Mouse (Mus musculus): ENCODE results near the gene Tmem88. TPM values are rescaled to one million over a fixed set of nuclear protein-coding genes. Genes with fewer than 3 reads are reported as not detected.

Tmem88 gene
- total RNA-seq (2021): 1 to 10 TPM; 2.1 to 2.3 TPM
- long read RNA-seq, experiment 1, partial matches to known transcripts: 0 of 1 reads
- long read RNA-seq, experiment 1, other reads (novel, unspliced or antisense): 0 of 1 reads
- long read RNA-seq, experiment 2, transcript Tmem88-201 (2 exons, 1,582 nt): major isoform, 6 of 6 reads
- long read RNA-seq, experiment 2, partial matches to known transcripts: 0 of 6 reads
- long read RNA-seq, experiment 2, other reads (novel, unspliced or antisense): 0 of 6 reads

GRCm38 (mm10) chr11:69398059-69398458 is at the start of gene Tmem88:
Gene Tmem88 (minus strand): TSS chr11:69398234.
- no peak for DNase-seq (ENCODE audit: low spot score in 2 of 2)

GRCm38 (mm10) chr11:69447299-69447698 is 49.3 kb upstream of the Tmem88 start:
- no peak for DNase-seq (ENCODE audit: low spot score in 2 of 2)

- DNase-seq (ENCODE audit: low spot score in 2 of 2): no peak
Measured at GRCm38 (mm10) chr11:69443328-69443727, 45.3 kb upstream of the Tmem88 start.

- no peak for DNase-seq (ENCODE audit: low spot score in 2 of 2)
Measured at GRCm38 (mm10) chr11:69437291-69437690, 39.3 kb upstream of the Tmem88 start.

GRCm38 (mm10) chr11:69433189-69433588 is 35.2 kb upstream of the Tmem88 start:
- no peak for DNase-seq (ENCODE audit: low spot score in 2 of 2)

- no peak for DNase-seq (ENCODE audit: low spot score in 2 of 2)
Measured at GRCm38 (mm10) chr11:69432640-69432982, 34.6 kb upstream of the Tmem88 start.

- peak; percentile 71 to 87 for DNase-seq (ENCODE audit: low spot score in 2 of 2)
Measured at GRCm38 (mm10) chr11:69431829-69432639, 34.0 kb upstream of the Tmem88 start.

- DNase-seq (ENCODE audit: low spot score in 2 of 2): no peak
Measured at GRCm38 (mm10) chr11:69430631-69431030, 32.6 kb upstream of the Tmem88 start.

GRCm38 (mm10) chr11:69429313-69429712 is 31.3 kb upstream of the Tmem88 start:
- peak in 1 of 2 experiments; percentile 46 for DNase-seq (ENCODE audit: low spot score in 2 of 2)

- no peak for DNase-seq (ENCODE audit: low spot score in 2 of 2)
Measured at GRCm38 (mm10) chr11:69428751-69429150, 30.7 kb upstream of the Tmem88 start.

- no peak for DNase-seq (ENCODE audit: low spot score in 2 of 2)
Measured at GRCm38 (mm10) chr11:69426246-69426645, 28.2 kb upstream of the Tmem88 start.

- no peak for DNase-seq (ENCODE audit: low spot score in 2 of 2)
Measured at GRCm38 (mm10) chr11:69423885-69424284, 25.9 kb upstream of the Tmem88 start.

- DNase-seq (ENCODE audit: low spot score in 2 of 2): no peak
Measured at GRCm38 (mm10) chr11:69422842-69423241, 24.8 kb upstream of the Tmem88 start.

GRCm38 (mm10) chr11:69421131-69421977 is 23.3 kb upstream of the Tmem88 start:
- DNase-seq (ENCODE audit: low spot score in 2 of 2): no peak

GRCm38 (mm10) chr11:69420554-69421000 is 22.5 kb upstream of the Tmem88 start:
- no peak for DNase-seq (ENCODE audit: low spot score in 2 of 2)

GRCm38 (mm10) chr11:69419813-69420553 is 21.9 kb upstream of the Tmem88 start:
- DNase-seq (ENCODE audit: low spot score in 2 of 2): no peak

GRCm38 (mm10) chr11:69419443-69419812 is 21.4 kb upstream of the Tmem88 start:
- DNase-seq (ENCODE audit: low spot score in 2 of 2): no peak

- DNase-seq (ENCODE audit: low spot score in 2 of 2): peak; percentile 85 to 96
Measured at GRCm38 (mm10) chr11:69418481-69419442, 20.7 kb upstream of the Tmem88 start.

GRCm38 (mm10) chr11:69417449-69418384 is 19.7 kb upstream of the Tmem88 start:
- peak; percentile 92 to 96 for DNase-seq (ENCODE audit: low spot score in 2 of 2)
